Mouse (Mus musculus): Measurements from ENCODE around the gene L2hgdh. TPM values are rescaled to one million over a fixed set of nuclear protein-coding genes. Genes with fewer than 3 reads are reported as not detected.

Gene L2hgdh
- polyA plus RNA-seq, 1 experiment = 9.9 TPM

- TF ChIP-seq CTCF (IDR thresholded peaks at IDR 0.05; ENCODE audit: borderline replicate concordance, extremely low read depth, insufficient read depth, insufficient read length) = no peak
- TF ChIP-seq POLR2A (IDR thresholded peaks at IDR 0.05; ENCODE audit: borderline replicate concordance, extremely low read depth, insufficient read depth, insufficient read length, poor library complexity, severe bottlenecking) = no peak
Observed at GRCm38 (mm10) chr12:69729246-69729645, 4.6 kb upstream of the L2hgdh start.

GRCm38 (mm10) chr12:69724018-69724710 is 509 bp downstream of the L2hgdh start:
- no peak for DNase-seq (ENCODE audit: low read depth)
- TF ChIP-seq POLR2A (IDR thresholded peaks at IDR 0.05; ENCODE audit: borderline replicate concordance, extremely low read depth, insufficient read depth, insufficient read length, poor library complexity, severe bottlenecking) = no peak
- TF ChIP-seq CTCF (IDR thresholded peaks at IDR 0.05; ENCODE audit: borderline replicate concordance, extremely low read depth, insufficient read depth, insufficient read length) = no peak

More at GRCm38 (mm10) chr12:69729246-69729645, 4.6 kb upstream of the L2hgdh start:
- no peak for DNase-seq (ENCODE audit: low read depth)

GRCm38 (mm10) chr12:69723376-69723775 is 1.3 kb downstream of the L2hgdh start:
- DNase-seq (ENCODE audit: low read depth) = no peak
- TF ChIP-seq CTCF (IDR thresholded peaks at IDR 0.05; ENCODE audit: borderline replicate concordance, extremely low read depth, insufficient read depth, insufficient read length) (no peak), POLR2A (IDR thresholded peaks at IDR 0.05; ENCODE audit: borderline replicate concordance, extremely low read depth, insufficient read depth, insufficient read length, poor library complexity, severe bottlenecking) (no peak)

GRCm38 (mm10) chr12:69722857-69723256 is 1.8 kb downstream of the L2hgdh start:
- no peak for TF ChIP-seq POLR2A (IDR thresholded peaks at IDR 0.05; ENCODE audit: borderline replicate concordance, extremely low read depth, insufficient read depth, insufficient read length, poor library complexity, severe bottlenecking)
- no peak for TF ChIP-seq CTCF (IDR thresholded peaks at IDR 0.05; ENCODE audit: borderline replicate concordance, extremely low read depth, insufficient read depth, insufficient read length)
- no peak for DNase-seq (ENCODE audit: low read depth)

GRCm38 (mm10) chr12:69713628-69714027 is 11.0 kb downstream of the L2hgdh start:
- no peak for DNase-seq (ENCODE audit: low read depth)

GRCm38 (mm10) chr12:69704799-69705458 is 19.7 kb downstream of the L2hgdh start:
- TF ChIP-seq CTCF (IDR thresholded peaks at IDR 0.05; ENCODE audit: borderline replicate concordance, extremely low read depth, insufficient read depth, insufficient read length) (no peak), POLR2A (IDR thresholded peaks at IDR 0.05; ENCODE audit: borderline replicate concordance, extremely low read depth, insufficient read depth, insufficient read length, poor library complexity, severe bottlenecking) (no peak)
- DNase-seq (ENCODE audit: low read depth) = no peak

More at GRCm38 (mm10) chr12:69713628-69714027, 11.0 kb downstream of the L2hgdh start:
- TF ChIP-seq CTCF (IDR thresholded peaks at IDR 0.05; ENCODE audit: borderline replicate concordance, extremely low read depth, insufficient read depth, insufficient read length) = no peak
- TF ChIP-seq POLR2A (IDR thresholded peaks at IDR 0.05; ENCODE audit: borderline replicate concordance, extremely low read depth, insufficient read depth, insufficient read length, poor library complexity, severe bottlenecking) = no peak

- TF ChIP-seq POLR2A (IDR thresholded peaks at IDR 0.05; ENCODE audit: borderline replicate concordance, extremely low read depth, insufficient read depth, insufficient read length, poor library complexity, severe bottlenecking) (no peak), CTCF (IDR thresholded peaks at IDR 0.05; ENCODE audit: borderline replicate concordance, extremely low read depth, insufficient read depth, insufficient read length) (no peak)
- no peak for DNase-seq (ENCODE audit: low read depth)
Observed at GRCm38 (mm10) chr12:69698352-69698751, 26.3 kb downstream of the L2hgdh start.

GRCm38 (mm10) chr12:69696746-69697145 is 27.9 kb downstream of the L2hgdh start:
- TF ChIP-seq CTCF (IDR thresholded peaks at IDR 0.05; ENCODE audit: borderline replicate concordance, extremely low read depth, insufficient read depth, insufficient read length) (peak; percentile 20; the same call in 1 of the 2 replicates), POLR2A (IDR thresholded peaks at IDR 0.05; ENCODE audit: borderline replicate concordance, extremely low read depth, insufficient read depth, insufficient read length, poor library complexity, severe bottlenecking) (no peak)
- peak; percentile 67 for DNase-seq (ENCODE audit: low read depth)

- no peak for DNase-seq (ENCODE audit: low read depth)
- TF ChIP-seq POLR2A (IDR thresholded peaks at IDR 0.05; ENCODE audit: borderline replicate concordance, extremely low read depth, insufficient read depth, insufficient read length, poor library complexity, severe bottlenecking) = no peak
- no peak for TF ChIP-seq CTCF (IDR thresholded peaks at IDR 0.05; ENCODE audit: borderline replicate concordance, extremely low read depth, insufficient read depth, insufficient read length)
Observed at GRCm38 (mm10) chr12:69693471-69693870, 31.2 kb downstream of the L2hgdh start.

- no peak for DNase-seq (ENCODE audit: low read depth)
- TF ChIP-seq CTCF (IDR thresholded peaks at IDR 0.05; ENCODE audit: borderline replicate concordance, extremely low read depth, insufficient read depth, insufficient read length) = no peak
Observed at GRCm38 (mm10) chr12:69690714-69691113, 34.0 kb downstream of the L2hgdh start.

GRCm38 (mm10) chr12:69689094-69689493 is 35.6 kb downstream of the L2hgdh start:
- no peak for DNase-seq (ENCODE audit: low read depth)
- TF ChIP-seq CTCF (IDR thresholded peaks at IDR 0.05; ENCODE audit: borderline replicate concordance, extremely low read depth, insufficient read depth, insufficient read length) (no peak), POLR2A (IDR thresholded peaks at IDR 0.05; ENCODE audit: borderline replicate concordance, extremely low read depth, insufficient read depth, insufficient read length, poor library complexity, severe bottlenecking) (no peak)

GRCm38 (mm10) chr12:69688368-69688767 is 36.3 kb downstream of the L2hgdh start:
- DNase-seq (ENCODE audit: low read depth) = peak; percentile 66

More at GRCm38 (mm10) chr12:69688368-69688767, 36.3 kb downstream of the L2hgdh start:
- TF ChIP-seq CTCF (IDR thresholded peaks at IDR 0.05; ENCODE audit: borderline replicate concordance, extremely low read depth, insufficient read depth, insufficient read length) (no peak), POLR2A (IDR thresholded peaks at IDR 0.05; ENCODE audit: borderline replicate concordance, extremely low read depth, insufficient read depth, insufficient read length, poor library complexity, severe bottlenecking) (no peak)

Data from brain, embryonic 14.5 days (tissue).